In genomic region chr1:34375440-34375839, GRCm38 (mm10) we compare ENCODE assay signal across 29 mouse cellular contexts.
DNase-seq lines count a peak whose midpoint lies in the region; ATAC-seq and TF ChIP-seq lines count a peak whose summit lies in the region.
"Had no signal": no experiment of that assay in that cellular context is flagged by ENCODE, and none has a peak within 500 bp of the region (broad histone marks: within the 10 kb centered on the region; RNA-seq: fewer than 3 reads in every experiment).

No protein-coding gene starts in this region.

- TF ChIP-seq RAD21 in CH12.LX (IDR thresholded peaks at IDR 0.05; ENCODE audit: low read depth, low read length): no peak

- in situ Hi-C loops in CH12.LX (cut with MboI; ENCODE audit: low pct_ligation_motif_present, low pct_unique_long_range_greater_than_20kb, low sequenced_read_pairs): no loop called here

- TF ChIP-seq EP300 in CH12.LX (IDR thresholded peaks at IDR 0.05; ENCODE audit: low read length): no peak

- dilution Hi-C loops in CH12.LX (cut with MboI; ENCODE audit: extremely low pct_ligation_motif_present, extremely low pct_unique_long_range_greater_than_20kb, low sequenced_read_pairs): no loop called here

- TF ChIP-seq CTCF in CH12.LX (conservative IDR thresholded peaks at IDR 0.05 in 1 of 2, IDR thresholded peaks at IDR 0.05 in 1 of 2; ENCODE audit: low read depth in 2 of 2, low read length in 2 of 2): no peak

- no peaks in the 10 kb centered on the region for H3K27me3 ChIP-seq in heart, embryonic 12.5 days (replicated peaks)
- no peaks in the 10 kb centered on the region for H3K27me3 ChIP-seq in CH12.LX (replicated peaks)
- H3K27me3 ChIP-seq in kidney, embryonic 15.5 days: no peaks in the 10 kb centered on the region
- H3K27me3 ChIP-seq: embryonic facial prominence, embryonic 13.5 days; forebrain, embryonic 12.5 days; forebrain, embryonic 15.5 days; heart, embryonic 15.5 days; hindbrain, embryonic 13.5 days; intestine, embryonic 15.5 days had no signal

- H3K4me2 ChIP-seq in heart, embryonic 12.5 days: 0 out of 2 replicates have a peak overlapping the region, but pooled peaks have one; percentile 4
- H3K4me2 ChIP-seq in CH12.LX (ENCODE audit: insufficient read depth, low read depth, poor library complexity, severe bottlenecking): peak overlapping the region; percentile 46; the same call in 1 of the 2 replicates
- no peak overlapping the region for H3K4me2 ChIP-seq in kidney, embryonic 15.5 days
- H3K4me2 ChIP-seq: embryonic facial prominence, embryonic 13.5 days; forebrain, embryonic 12.5 days; forebrain, embryonic 15.5 days; heart, embryonic 11.5 days; heart, embryonic 15.5 days; hindbrain, embryonic 13.5 days; intestine, embryonic 15.5 days had no signal

- H3K27ac ChIP-seq in heart, embryonic 12.5 days (ENCODE audit: poor library complexity, severe bottlenecking): no peak overlapping the region
- no peak overlapping the region for H3K27ac ChIP-seq in CH12.LX (ENCODE audit: insufficient read depth, low read depth)
- no peak overlapping the region for H3K27ac ChIP-seq in kidney, embryonic 15.5 days
- H3K27ac ChIP-seq: embryonic facial prominence, embryonic 10.5 days; embryonic facial prominence, embryonic 13.5 days; forebrain, embryonic 12.5 days; forebrain, embryonic 15.5 days; heart, embryonic 15.5 days; hindbrain, embryonic 10.5 days; hindbrain, embryonic 13.5 days; intestine, embryonic 15.5 days had no signal

- no peak for DNase-seq in heart, adult 11 months
- DNase-seq in CH12.LX (ENCODE audit: extremely low read depth): no peak
- DNase-seq in Muller cell, postnatal 12 days (ENCODE audit: inconsistent ontology term): peak; percentile 10
- DNase-seq in layer of hippocampus, adult 8-10 months (ENCODE audit: low spot score in 2 of 2): no peak
- DNase-seq: adrenal gland, postnatal 10 days; adrenal gland, postnatal 36 days; cerebellum, adult 11 months; cerebellum, adult 2 months; cerebellum, adult 9-11 months; cerebellum, postnatal 25 days; embryo, embryonic 11 days; gastrocnemius, postnatal 10 days; gastrocnemius, postnatal 36 days; heart, postnatal 36 days had no signal

- H3K9ac ChIP-seq in heart, embryonic 12.5 days: no peak overlapping the region
- no peak overlapping the region for H3K9ac ChIP-seq in CH12.LX (ENCODE audit: insufficient read depth, low read depth)
- no peak overlapping the region for H3K9ac ChIP-seq in kidney, embryonic 15.5 days
- H3K9ac ChIP-seq: embryonic facial prominence, embryonic 13.5 days; forebrain, embryonic 12.5 days; forebrain, embryonic 15.5 days; heart, embryonic 15.5 days; hindbrain, embryonic 13.5 days; intestine, embryonic 15.5 days had no signal

- no peaks in the 10 kb centered on the region for H3K36me3 ChIP-seq in heart, embryonic 12.5 days
- H3K36me3 ChIP-seq in CH12.LX (replicated peaks in 1 of 2; ENCODE audit: control insufficient read depth in 1 of 2, insufficient read depth in 1 of 2, low read length in 1 of 2): no peaks in the 10 kb centered on the region
- H3K36me3 ChIP-seq in kidney, embryonic 15.5 days: no peaks in the 10 kb centered on the region
- H3K36me3 ChIP-seq: embryonic facial prominence, embryonic 10.5 days; embryonic facial prominence, embryonic 13.5 days; forebrain, embryonic 12.5 days; forebrain, embryonic 15.5 days; G1E; heart, embryonic 15.5 days; hindbrain, embryonic 10.5 days; hindbrain, embryonic 13.5 days; intestine, embryonic 15.5 days had no signal

- no peak for TF ChIP-seq POLR2A in CH12.LX (IDR thresholded peaks at IDR 0.05; ENCODE audit: low read depth, low read length)

- no peak for ATAC-seq in heart, embryonic 12.5 days (ENCODE audit: insufficient number of reproducible peaks, low FRiP score)
- no peak for ATAC-seq in kidney, embryonic 15.5 days (replicated peaks; ENCODE audit: low FRiP score)
- ATAC-seq: forebrain, embryonic 15.5 days; hindbrain, embryonic 16.5 days; Patski had no signal

- H3K79me2 ChIP-seq in CH12.LX (replicated peaks; ENCODE audit: control insufficient read depth, extremely low read depth, insufficient read depth, poor library complexity, severe bottlenecking): no peaks in the 10 kb centered on the region

- no peak overlapping the region for H3K4me3 ChIP-seq in heart, embryonic 12.5 days
- H3K4me3 ChIP-seq in CH12.LX (replicated peaks in 1 of 3; ENCODE audit: low read depth in 2 of 3, low read length in 2 of 3, poor library complexity in 1 of 3): no peak overlapping the region
- no peak overlapping the region for H3K4me3 ChIP-seq in kidney, embryonic 15.5 days (replicated peaks)
- H3K4me3 ChIP-seq: embryonic facial prominence, embryonic 10.5 days; embryonic facial prominence, embryonic 13.5 days; erythroblast, embryonic 14.5 days; forebrain, embryonic 12.5 days; forebrain, embryonic 15.5 days; heart, embryonic 15.5 days; hindbrain, embryonic 10.5 days; hindbrain, embryonic 13.5 days; intestine, embryonic 15.5 days had no signal

- H3K4me1 ChIP-seq in heart, embryonic 12.5 days (replicated peaks): no peaks in the 10 kb centered on the region
- peaks cover 0 to 5% of the 10 kb centered on the region in 2 experiments; a peak in 3 of 4 replicates for H3K4me1 ChIP-seq in CH12.LX (ENCODE audit: control insufficient read depth in 1 of 2, insufficient read depth in 2 of 2)
- H3K4me1 ChIP-seq in kidney, embryonic 15.5 days: no peaks in the 10 kb centered on the region
- H3K4me1 ChIP-seq: embryonic facial prominence, embryonic 10.5 days; embryonic facial prominence, embryonic 13.5 days; forebrain, embryonic 12.5 days; forebrain, embryonic 15.5 days; heart, embryonic 15.5 days; hindbrain, embryonic 10.5 days; hindbrain, embryonic 13.5 days; intestine, embryonic 15.5 days had no signal

- peaks cover 2% of the 10 kb centered on the region; the same call in 1 of the 2 replicates for H3K9me3 ChIP-seq in heart, embryonic 12.5 days (replicated peaks)
- no peaks in the 10 kb centered on the region for H3K9me3 ChIP-seq in CH12.LX (replicated peaks; ENCODE audit: low read length)
- peaks cover 9% of the 10 kb centered on the region; the same call in 1 of the 2 replicates for H3K9me3 ChIP-seq in kidney, embryonic 15.5 days (replicated peaks)
- H3K9me3 ChIP-seq: embryonic facial prominence, embryonic 13.5 days; forebrain, embryonic 12.5 days; forebrain, embryonic 15.5 days; G1E; heart, embryonic 15.5 days; hindbrain, embryonic 13.5 days; intestine, embryonic 15.5 days had no signal

- WGBS in heart, embryonic 12.5 days: 35% methylated on average over 3 of the region's 3 CpGs
- 60% methylated on average over 3 of the region's 3 CpGs for WGBS in kidney, embryonic 15.5 days

TF ChIP-seq in CH12.LX, 34 proteins besides CTCF, POLR2A, EP300 and RAD21:
- TF ChIP-seq SMC3 (IDR thresholded peaks at IDR 0.05; ENCODE audit: low read depth, low read length) (no peak), BHLHE40 (IDR thresholded peaks at IDR 0.05; ENCODE audit: low read depth, low read length) (0 out of 2 replicates have a peak, but pooled peaks have one; percentile 32), MYC (IDR thresholded peaks at IDR 0.05; ENCODE audit: low read depth, low read length) (no peak), TCF12 (IDR thresholded peaks at IDR 0.05; ENCODE audit: low read depth, low read length) (no peak)
